Mouse (Mus musculus): ENCODE data around the gene Map2k6.

The Map2k6 gene

DNA sequence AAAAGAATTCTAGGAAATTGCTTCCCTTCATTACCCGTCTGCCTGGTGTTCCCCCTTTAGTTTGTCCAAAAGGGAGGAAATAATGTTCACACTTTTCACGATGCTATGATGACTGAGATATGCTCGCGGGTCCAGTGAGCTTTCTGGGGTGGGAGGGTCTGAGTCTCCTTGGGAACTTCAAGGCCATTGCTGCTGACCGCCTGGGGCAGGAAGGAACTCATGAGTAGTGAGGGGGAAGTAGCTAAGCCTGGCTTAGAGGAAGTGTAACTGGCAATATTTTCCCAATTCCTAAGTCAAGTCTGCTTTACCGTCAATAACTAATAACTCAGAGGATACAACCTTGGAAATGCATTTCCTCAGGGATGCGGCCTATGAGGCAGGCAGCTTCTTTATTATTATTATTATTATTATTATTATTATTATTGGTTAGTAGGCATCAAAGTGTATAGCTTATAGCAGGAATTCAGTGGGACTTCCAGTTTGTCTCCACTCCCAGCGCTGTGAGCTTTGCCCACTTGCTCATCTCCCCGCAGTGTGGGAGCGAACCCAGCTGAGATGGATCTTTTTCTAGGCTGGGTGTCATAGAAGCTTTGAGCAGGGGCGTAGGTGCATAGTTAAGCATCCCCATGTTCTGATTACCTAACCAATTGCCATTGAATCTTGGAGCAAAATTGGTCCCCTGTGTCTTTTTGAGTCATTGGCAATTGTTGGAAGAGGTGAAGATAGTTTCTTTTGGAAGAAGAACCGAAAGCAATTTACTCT is 163.6 kb downstream of the Map2k6 start:
- no peak for DNase-seq (ENCODE audit: low spot score in 2 of 2)

DNA sequence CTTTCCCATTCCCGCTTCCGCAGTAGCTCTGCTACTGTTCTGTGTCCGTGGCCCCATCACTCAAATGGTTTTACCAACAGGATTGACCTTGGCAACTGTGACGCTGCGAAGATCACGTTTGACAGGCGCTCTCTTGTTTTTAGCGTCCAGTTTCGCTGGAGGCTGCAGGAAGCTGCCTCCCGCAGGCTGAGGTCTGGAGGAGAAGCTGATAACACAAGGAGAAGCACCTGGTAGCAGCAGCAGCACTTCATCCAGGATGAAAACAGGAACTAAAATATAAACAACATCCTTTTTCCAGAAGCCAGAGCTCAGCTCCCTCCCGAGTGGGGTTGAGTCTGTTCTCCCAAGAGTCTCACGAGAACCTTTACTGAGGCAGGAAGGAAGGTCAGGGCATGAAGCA is 164.3 kb downstream of the Map2k6 start:
- no peak for DNase-seq (ENCODE audit: low spot score in 2 of 2)

DNA sequence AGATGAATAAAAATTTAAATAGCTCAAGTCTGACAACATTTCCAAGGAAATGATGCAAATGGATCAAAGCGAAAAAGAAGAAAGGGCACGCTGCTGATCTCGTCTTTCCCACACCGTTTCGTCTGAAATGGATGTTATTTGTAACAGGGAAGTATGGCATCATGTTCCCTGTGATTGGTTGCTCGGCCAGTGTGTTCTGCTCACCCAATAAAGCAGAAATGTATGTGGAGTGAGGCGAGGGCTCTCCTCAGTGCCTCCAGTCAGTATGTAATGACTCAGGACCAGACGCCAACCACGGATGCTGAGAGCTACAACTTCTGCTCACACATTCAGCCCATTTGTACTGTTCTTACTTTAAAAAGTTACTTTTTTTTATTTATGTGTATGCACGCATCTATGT is 164.9 kb downstream of the Map2k6 start:
- DNase-seq (ENCODE audit: low spot score in 2 of 2), result no peak

DNA sequence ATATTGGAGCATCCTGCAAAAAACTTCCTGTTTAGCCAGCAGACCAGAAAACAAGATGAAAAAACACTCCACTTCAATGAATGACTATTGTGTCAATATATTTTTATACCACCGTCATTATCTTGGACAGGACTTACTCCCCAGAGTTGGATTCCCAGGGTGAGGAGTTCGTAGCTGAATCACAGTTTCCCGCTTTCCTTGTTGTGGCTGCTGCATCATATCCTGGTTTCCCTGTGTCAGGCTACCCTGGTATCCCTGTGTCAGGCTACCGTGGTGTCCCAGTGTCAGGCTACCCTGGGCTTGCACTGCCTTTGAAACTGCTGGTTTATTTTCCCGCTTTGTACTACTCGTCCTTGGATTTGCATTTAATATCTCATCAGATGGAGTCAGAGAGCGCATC is 167.4 kb downstream of the Map2k6 start:
- no peak for DNase-seq (ENCODE audit: low spot score in 2 of 2)

DNA sequence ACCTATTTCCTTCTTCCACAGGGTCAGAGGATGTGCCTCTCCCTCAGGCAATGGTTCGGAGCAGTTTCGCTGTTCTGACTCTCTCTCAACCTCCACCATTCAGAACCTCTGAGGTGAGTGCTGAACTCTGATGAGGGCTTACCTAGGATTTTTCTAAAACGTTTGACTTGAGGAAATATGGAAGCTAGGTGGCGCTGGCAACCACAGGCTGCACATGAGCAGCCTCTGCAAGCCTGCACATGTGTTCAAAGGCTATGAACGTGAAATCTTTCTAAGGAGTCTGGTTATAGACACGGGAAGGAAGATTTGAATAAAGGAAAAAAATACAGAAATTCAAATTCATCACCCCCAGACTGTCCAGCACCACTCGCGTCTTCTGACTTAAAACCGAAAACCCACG is 173.6 kb downstream of the Map2k6 start:
- DNase-seq (ENCODE audit: low spot score in 2 of 2), result peak; percentile 23 to 27
